Mouse (Mus musculus): Measurements from ENCODE around the gene Acta2.

The Acta2 gene

DNA sequence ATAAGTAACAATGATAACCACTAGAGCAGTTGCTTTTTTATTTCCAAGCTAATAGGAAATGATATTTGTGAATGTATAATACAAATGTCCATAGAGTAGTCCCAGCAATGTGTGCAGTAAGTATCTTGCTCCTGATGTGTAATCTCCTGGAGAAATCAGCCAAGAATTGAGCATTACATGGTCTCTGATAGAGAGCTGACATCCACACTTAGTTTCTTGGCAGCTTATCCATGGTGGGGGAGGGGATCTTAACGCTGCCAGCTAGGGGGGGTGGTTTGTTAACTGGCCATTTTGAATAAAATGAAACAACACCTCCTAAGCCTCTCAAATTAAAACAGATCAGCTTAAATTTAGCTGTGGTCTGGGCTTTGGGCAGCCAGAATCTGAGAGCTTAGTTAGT, 13.6 kb upstream of the Acta2 start:
- DNase-seq: no peak

DNA sequence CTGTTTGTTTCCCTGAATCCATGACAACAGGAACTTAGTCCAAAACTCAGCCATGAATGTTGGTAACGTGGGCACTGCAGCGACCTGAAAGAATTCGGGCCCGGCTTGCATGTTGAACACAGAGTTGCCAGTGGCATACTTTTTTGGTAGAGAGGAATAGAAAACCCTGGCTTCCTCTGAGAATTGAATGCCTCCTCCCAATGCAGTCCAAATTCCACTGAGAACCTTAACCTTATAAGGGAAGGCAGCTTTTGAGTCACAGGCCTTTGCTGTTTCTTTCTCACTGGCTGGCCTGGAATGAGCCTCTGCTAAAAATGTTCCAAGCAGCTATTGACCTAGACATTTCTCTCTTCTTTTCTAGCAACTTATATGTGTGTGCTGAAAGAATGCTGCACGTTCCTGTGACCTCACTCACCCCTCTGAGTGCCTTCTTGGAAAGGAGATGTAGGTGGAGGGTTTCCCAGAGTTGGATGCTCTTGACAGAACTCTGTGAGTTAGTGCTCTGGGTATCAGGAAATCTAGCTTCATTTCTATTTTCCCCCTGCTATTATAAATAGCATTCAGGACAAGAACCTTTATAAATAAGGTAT, 10.3 kb upstream of the Acta2 start:
- no peak for DNase-seq

DNA sequence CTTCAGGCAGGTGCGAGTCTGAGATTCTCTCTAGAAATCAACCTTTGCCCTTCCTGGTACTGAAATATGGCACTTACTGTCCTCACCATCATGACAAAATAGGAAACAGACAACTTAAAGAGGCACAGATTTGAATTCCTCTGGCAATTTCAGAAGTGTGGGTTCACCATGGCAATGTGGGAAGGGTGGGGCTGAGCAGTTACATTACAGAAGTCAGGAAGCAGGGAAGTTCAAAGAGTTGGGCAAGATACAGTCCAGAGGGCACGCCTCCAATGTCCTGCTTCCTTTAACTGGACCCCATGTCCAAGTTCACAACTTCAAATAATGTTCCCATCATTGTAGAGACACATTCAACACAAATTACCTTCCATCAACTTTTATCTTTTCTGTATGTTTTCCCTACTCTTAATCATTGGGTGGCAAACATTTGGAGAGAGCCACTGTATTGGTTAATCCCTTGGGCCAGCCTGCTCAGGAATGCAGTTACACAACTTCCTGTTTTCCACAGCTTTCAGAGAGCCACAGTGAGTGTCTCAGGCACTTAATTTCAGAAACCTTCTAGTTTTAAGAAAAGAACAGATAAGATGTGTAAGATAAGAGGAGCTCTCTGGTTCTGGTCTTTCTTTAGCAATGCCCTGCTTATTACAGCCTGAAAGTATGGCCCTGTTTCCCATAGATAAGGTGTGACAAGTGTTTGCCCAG, 7.0 kb upstream of the Acta2 start:
- DNase-seq: no peak

DNA sequence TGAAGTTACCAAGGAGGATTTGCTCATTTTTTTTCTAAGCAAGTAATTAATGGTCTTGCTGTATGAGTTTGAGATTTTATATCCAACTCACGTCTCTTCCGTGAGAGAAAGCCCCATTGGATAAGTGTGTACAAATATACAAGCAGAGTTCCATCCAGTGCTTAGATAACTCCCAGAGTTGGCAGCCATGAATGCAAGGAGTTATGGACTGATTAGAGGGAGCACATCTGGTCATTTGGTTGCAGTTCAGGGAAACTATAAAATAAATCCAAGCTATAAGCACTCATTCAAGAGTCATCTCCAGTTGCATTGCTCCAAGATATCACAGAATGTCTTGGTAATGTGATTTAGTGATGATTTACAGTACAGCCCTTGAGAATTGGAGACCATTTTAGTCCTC, 1.5 kb upstream of the Acta2 start:
- DNase-seq: no peak

DNA sequence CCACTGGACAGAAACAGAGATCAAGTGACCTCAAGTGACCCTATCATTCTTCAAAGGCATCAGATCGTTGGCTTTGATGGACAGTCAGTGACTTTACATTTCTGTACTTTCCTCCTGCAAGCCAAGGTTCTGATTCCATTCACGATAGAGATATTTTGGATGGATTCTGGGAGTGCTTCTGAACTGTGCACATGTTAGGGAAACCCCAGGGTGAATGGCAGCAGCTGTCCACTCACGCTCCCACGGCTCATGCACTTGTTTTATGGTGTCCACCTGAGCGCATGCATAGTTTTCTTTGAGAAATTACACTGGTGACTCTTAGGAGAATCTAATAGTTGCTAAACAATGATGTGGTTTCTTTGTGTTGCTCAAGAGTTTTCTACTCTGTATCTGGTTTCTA, 759 bp upstream of the Acta2 start:
- no peak for DNase-seq

DNA sequence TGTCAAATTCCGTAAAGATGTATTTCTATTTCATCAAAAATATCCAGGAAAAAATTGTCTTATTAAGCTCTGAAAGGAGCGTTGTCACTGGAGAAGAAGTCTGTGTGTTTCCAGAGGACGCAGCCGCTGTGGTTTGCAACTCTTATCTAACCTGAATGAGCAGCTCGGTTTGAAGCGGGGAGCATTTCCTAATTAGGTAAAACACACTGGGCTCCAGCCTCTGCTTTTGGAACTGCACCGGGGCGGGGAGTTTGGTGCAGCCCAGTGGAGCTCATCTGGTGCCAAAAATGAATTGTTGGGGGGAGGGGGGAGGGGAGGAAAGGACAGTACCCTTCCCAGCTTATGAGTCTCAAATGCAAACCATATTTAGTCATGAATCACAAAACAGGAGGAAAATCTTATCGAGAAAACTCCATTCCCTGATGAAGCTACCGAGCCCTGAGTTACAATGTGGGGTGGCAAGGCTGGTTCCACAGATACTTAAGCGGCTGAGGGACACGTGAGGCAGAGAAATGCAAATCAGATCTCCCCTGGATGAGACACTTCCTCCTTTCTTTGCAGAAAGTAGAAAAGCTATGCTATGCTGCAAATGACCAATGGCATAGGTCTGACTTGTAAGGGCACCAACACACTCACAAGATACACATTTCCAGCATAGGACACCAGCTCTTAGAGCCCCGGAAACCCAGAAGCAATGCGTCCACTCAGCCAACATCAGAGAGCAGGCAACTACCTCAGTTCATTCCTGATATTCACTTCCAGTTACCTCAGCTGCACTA, 1.1 kb downstream of the Acta2 start:
- peak; percentile 42 for DNase-seq

DNA sequence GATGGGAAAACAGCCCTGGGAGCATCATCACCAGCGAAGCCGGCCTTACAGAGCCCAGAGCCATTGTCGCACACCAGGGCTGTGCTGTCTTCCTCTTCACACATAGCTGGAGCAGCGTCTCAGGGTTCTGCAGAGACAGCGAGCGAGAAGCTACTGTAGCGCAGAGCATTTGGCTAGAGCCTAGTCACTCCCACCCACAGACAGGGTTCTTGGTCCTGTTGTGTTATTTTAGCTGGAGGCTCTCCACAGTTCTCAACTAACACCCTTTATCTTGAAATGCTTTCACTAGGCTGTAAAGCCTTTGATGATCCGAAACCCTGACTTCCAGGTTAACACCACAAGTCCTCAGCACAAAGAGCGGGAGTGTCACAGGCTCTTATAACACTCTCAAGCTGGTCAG, 2.9 kb downstream of the Acta2 start:
- no peak for DNase-seq

DNA sequence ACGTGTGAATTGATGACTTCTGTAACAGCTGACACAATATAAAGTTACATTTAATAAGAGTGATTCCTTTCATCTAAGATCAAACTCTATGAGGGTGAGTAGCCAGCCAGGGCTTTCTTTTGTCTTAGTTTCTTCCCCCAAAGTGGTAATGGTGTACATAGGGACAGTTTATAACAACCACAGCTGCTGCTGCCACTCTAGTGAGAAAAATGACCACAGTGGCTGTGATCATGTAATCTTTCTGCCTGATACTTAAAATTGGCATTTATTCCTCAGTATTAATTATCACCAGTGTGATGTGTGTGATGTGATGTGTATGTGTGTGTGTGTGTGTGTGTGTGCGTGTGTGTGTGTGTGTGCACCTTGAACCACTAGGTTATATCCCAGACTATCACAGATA, 3.5 kb downstream of the Acta2 start:
- DNase-seq: no peak

DNA sequence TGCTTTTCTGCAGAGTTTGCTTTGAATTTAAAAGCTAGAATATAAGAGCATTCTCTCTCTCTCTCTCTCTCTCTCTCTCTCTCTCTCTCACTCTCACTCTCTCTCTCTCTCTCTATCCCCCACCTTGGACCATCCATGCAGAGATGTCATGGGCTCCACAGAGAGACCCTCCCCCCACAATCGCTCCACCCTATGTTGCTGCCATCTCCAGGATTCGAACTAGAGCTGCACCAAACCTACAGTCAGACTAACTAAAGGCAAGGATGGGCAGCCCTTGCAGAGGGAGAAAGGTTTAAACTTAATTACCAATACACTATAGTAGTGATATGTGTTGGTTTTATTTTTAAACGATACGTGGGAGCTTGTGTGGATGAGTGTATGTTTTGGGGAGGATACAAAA, 4.8 kb downstream of the Acta2 start:
- DNase-seq: no peak

DNA sequence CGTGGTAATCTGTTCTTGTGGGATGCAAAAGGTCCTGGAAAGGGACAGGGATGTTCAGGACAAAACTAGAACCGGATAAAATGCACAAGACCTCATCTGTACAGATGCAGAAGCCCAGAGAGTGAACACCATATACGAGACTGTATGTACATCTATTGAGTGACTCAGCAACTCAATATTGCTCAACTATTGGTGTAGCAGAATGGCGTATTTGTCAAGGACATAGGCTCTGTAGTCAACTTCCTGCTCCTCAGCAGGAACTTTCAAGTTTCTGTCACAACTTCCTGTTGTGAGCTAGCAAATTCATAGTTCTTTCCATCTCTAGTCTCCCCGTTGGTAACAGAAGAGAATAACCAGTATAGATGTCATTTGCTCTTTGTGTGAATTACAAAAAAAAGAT, 6.8 kb downstream of the Acta2 start:
- no peak for DNase-seq

DNA sequence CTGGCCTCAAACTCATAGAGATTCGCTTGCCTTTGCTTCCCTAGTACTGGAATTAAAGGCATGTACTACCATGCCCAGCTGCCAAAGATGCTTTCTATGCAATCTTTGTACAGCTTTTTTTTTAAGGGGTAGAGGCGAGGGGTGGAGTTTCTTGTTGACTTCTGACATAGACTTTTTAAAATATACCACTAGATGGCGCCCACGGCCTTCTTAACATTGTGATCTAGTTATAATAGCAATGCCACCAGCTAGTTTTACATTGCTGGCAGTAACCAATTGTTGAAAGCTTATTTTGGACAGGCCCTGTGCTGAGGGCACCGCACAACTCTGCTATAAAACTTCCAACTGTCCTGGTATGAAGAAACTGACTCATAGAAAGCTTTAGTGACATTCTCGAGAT, 11.3 kb downstream of the Acta2 start:
- peak; percentile 82 for DNase-seq

DNA sequence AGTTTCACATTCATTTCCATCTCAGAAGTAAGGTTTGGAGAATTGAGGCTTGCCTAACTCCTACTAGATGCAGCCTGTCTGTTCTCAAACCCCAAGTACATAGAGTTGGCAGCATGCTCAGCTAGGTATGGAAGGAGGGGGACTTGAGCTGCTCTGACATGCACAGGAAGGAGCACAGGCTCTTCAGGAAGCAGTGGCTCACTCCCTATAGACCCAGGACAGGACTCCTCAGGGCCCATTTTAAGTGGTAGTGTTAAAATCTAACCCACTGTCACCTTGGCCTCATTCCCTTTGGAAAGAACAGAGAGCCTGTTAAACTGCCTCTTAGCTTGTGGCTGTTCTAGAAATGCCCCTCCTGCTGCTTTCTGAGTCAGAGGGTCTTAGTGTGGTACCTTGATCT, 12.5 kb downstream of the Acta2 start:
- no peak for DNase-seq

DNA sequence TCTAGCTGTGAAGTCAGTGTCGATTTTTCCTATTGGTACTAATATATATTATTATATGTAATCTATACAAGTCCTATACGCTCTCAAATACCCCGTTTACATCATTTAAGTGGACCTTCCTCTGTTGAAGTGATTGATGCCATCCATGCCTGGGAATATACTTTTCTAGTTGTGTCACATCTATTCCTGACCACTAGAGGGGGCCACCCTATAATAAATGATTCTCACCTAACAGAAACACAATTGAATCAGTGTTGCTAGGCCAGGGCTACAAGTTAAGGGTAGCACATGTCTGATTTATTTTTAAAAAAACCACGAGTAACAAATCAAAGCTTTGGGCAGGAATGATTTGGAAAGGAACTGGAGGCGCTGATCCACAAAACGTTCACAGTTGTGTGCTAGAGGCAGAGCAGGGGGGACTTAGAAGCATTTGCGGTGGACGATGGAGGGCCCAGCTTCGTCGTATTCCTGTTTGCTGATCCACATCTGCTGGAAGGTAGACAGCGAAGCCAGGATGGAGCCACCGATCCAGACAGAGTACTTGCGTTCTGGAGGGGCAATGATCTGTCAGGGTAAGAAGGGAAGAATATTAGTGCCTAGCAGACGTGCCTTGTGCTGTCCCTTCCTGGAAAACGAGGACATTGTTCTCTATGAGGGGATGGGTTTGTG, 14.0 kb downstream of the Acta2 start:
- DNase-seq: peak; percentile 56

DNA sequence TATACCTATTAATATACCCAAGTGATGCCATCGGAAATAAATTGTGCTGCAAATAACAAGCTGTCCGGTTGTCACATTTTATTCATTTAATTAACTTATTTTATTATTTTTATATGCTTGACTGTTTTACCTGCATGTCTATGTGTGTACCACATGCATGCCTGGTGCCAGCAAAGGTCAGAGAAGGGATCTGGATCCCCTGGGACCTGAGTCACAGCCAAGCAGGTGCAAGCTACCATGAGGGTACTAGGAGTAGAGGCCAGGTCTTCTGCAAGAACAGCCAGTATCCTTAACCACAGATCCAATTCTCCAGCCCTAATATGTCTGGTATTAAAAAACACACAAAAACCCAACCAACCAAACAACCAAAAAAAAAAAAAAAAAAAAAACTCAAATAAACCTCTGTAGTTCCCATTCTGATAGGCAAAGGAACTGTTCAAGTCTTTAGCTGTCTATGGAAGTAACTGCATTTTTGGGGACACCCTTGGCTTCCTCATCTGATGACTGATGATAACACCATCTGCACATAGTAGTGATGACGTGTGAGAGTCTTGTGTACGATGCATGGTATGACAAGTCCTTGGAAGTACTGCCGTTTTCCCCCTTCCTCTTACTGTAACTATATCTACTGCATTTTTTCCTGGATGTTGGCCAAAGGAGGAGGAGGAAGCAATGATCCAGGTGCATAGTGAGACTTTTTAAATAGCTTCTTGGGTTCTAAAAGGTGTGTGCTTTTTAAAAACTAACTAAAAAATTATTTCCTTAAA, 14.9 kb downstream of the Acta2 start:
- DNase-seq: no peak

DNA sequence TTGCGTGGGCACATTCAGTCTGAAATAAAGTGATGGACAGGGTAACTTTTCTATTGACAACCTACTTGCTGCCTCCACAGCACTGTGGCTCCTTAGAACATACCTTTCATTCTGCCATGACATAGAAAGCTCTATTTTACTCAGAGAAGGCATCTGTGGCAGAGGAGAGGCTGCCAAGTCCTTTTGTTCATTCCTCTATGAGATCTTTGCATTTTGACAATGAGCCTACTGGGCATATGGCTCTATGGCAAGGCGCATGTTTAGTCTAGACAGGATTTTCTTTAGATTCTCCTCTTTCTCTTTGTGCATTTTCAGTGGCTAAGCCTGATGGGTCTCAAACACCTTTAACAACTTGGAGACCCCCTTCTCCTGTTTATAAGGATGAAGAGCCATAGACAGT, 17.6 kb downstream of the Acta2 start:
- DNase-seq: no peak

DNA sequence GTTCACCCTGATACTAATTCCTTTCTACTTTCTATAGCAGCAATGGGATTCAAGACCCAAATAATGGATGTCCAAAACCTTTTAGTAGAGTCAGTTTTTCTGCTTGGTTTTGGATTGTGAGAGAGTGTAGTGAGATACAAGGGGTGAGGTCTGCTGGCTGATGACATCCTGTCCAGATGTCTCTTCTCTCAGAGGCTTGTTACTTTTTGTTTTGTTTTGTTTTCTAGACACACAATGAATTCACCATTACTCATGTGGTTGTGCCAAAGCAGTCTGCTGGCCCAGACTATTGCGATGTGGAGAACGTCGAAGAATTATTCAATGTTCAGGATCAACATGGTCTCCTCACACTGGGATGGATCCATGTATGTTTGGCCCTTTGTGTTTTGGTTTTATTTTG, 19.3 kb downstream of the Acta2 start:
- no peak for DNase-seq

DNA sequence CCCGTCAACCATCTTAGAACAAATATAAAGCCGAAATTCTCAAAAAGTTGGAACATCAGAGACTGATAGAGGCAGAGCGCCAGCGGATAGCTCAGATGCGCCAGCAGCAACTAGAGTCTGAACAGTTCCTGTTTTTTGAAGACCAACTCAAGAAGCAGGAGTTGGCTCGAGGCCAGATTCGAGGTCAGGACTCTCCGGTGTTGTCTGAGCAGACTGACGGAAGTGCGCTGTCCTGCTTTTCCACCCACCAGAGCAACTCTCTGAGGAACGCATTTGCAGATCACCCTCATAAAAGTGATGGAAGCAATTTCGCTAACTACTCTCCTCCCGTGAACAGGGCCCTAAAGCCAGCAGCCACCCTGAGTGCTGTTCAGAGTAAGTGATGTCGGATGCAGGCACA, 21.4 kb downstream of the Acta2 start:
- no peak for DNase-seq

DNA sequence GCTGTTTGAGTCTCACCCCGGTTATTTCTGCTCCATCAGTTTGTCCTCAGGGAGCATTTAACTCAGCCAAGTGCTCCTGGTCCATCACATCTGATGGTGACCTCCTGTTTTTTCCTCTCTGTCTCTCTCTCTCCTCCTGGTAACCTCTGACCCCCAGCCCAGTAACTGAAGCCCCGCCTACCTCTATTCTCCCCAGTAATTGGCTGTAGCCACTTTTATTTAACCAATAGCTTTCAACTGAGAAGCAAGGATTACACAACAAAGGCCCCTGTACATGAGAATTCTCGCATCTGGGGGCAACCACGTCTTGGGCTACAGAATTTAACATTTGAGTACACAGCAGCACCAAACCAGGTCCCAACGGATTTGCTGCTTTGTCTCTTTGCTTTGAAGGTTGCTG, 23.1 kb downstream of the Acta2 start:
- DNase-seq: no peak

DNA sequence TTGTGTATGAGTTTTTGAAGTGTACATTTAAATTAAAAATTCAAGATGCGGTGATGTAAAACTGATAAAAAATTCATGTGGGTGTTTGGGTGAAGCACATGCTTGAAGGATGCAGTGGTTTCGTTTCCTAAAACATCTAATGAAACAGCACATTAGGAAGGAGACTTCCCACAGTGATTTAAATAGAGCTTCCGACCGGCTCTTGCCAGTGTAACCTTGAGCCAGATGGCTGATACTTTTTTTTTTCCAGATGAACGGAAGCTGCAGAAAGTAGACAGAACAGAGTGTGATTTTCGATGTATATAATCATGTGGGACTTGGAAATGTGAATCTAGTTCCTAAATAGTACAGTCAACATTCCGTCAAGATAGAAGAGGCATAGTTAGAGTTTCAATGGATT, 23.8 kb downstream of the Acta2 start:
- no peak for DNase-seq

DNA sequence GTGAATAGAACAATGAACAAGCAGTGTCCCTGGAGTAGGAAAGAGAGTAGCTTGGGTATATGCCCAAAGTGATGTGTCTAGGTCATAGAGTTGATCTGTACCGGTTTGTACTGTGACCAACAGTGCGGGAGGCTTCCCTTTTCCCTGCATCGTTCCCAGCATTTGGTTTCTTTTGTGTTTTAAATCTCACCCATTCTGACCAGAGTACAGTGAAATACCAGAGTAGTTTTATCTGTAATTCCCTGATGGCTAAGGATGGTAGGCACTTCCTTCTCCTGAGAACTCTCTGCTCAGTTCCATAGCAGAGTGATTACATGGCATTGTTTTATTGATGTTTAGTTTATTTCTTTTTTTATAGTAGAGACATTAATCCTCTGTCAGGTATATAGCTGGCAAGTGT, 32.6 kb downstream of the Acta2 start:
- DNase-seq: no peak

DNA sequence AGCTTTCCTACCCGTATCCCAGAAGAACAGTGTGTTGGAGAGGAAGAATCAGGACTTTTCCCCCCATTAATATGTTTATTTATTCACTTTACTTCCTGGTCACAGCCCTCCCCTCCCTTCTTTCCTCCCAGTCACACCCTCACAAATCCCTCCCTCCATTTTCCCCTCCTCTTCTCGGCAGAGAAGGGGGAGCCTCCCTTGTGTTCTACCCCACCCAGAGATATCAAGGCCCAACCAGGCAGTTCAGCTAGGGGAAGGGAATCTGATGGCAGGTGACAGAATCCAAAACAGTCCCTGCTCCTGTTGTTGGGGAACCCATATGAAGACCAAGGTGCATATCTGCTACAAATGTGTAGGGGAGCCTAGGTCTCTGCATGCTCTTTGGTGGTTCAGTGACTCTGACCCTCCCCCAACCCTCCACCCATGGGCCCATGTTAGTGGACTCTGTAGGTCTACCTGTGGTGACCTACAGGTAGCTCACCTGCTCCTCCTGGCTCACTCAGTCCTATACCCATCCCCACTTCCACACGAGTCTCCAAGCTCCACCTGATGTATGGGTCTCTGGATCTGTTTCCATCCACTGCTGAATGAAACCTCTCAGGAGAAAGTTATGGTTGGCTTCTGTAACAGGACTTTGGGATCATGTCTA, 34.5 kb downstream of the Acta2 start:
- no peak for DNase-seq

DNA sequence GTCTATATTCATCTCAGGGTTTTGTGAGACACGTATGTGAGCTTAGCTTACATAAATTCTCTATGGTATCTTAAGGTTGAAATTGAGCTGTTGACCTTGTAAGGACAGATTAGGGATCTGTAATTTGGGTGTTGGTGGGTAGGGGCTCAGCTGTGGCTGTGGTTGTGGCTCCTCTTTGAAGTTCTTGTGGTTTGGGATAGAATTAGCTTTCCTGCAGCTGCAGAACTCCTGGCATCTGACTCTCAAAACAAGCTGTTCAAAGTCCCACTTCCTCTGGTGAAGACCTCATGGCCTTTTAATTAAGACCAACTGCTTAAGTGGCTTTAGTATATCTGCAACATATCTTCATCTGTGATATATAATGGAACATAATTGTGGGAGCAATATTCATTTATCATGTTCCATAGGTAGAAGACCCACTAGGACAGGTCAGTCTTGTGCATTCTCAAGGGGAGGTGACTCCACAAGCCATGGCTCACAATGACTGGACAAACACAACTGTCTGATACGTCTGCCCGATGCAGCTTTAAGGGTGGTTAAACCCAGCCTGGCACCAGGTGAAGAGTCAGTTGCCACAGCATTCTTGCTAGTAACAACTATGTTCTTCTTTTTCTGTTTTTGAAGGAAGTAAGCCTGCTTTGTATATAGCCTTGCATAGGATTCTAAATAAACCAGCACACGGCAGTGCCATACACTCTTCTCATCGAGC, 36.0 kb downstream of the Acta2 start:
- DNase-seq: peak; percentile 66

Measured in thymus, postnatal 14 days (tissue).